Mouse (Mus musculus): ENCODE measurements around the gene Cct3. TPM values are rescaled to one million over a fixed set of nuclear protein-coding genes. Genes with fewer than 3 reads are reported as not detected.
A peak's percentile ranks its signal among the peaks of the same experiment; 100 is the strongest.
"Not testable (repeated sequence)": the region's sequence is repeated elsewhere in the genome, so short reads cannot be mapped to it uniquely, and the experiment has no call there.

Cct3 gene
- polyA plus RNA-seq, 1 experiment from 2014 or later, result 602 TPM

- ATAC-seq (ENCODE audit: insufficient read depth), result peak; percentile 25; the same call in 1 of the 2 replicates
- Histone ChIP-seq H3K4me3 (ENCODE audit: low read depth, low read length) (no peak overlapping the region), H3K36me3 (ENCODE audit: insufficient read depth) (peaks cover 40% of the 10 kb centered on the region), H3K9ac (no peak overlapping the region), H3K4me2 (peak overlapping the region; percentile 55; the same call in 1 of the 2 replicates), H3K27me3 (ENCODE audit: insufficient read depth, low read length) (peaks cover 21% of the 10 kb centered on the region), H3K9me3 (ENCODE audit: low read depth, low read length) (no peaks in the 10 kb centered on the region), H3K4me1 (ENCODE audit: insufficient read depth) (peaks cover 5% of the 10 kb centered on the region; the same call in 1 of the 2 replicates), H3K27ac (ENCODE audit: low read depth) (peak overlapping the region; percentile 73; the same call in 1 of the 2 replicates)
- 45% methylated on average over 4 of the region's 4 CpGs for WGBS
- TF ChIP-seq CTCF (IDR thresholded peaks at IDR 0.05; ENCODE audit: low read depth), result no peak
- DNase-seq, result peak; percentile 33
Measured at GRCm38 (mm10) chr3:88363700-88364099, 66.8 kb downstream of the Cct3 start.

GRCm38 (mm10) chr3:88364337-88364736 is 67.4 kb downstream of the Cct3 start, which contains the start of gene Paqr6:
Paqr6 (plus strand) TSS chr3:88364584.
- Histone ChIP-seq H3K27me3 (ENCODE audit: insufficient read depth, low read length) (peaks cover 21% of the 10 kb centered on the region), H3K4me3 (ENCODE audit: low read depth, low read length) (peak within 1 kb of the TSS; percentile 26), H3K27ac (ENCODE audit: low read depth) (peak within 1 kb of the TSS; percentile 73; the same call in 1 of the 2 replicates), H3K36me3 (ENCODE audit: insufficient read depth) (peaks cover 33% of the 10 kb centered on the region), H3K4me2 (peak within 1 kb of the TSS; percentile 55), H3K9ac (peak within 1 kb of the TSS; percentile 7), H3K9me3 (ENCODE audit: low read depth, low read length) (no peaks in the 10 kb centered on the region), H3K4me1 (ENCODE audit: insufficient read depth) (peaks cover 5% of the 10 kb centered on the region; the same call in 1 of the 2 replicates)
- 2% methylated on average over 16 of the region's 16 CpGs for WGBS
- no peak for TF ChIP-seq CTCF (IDR thresholded peaks at IDR 0.05; ENCODE audit: low read depth)
- DNase-seq (peak; percentile 91), ATAC-seq (ENCODE audit: insufficient read depth) (peak; percentile 63)

GRCm38 (mm10) chr3:88365705-88366361 is 68.9 kb downstream of the Cct3 start:
- Histone ChIP-seq H3K9me3 (ENCODE audit: low read depth, low read length) (no peaks in the 10 kb centered on the region), H3K9ac (no peak overlapping the region), H3K36me3 (ENCODE audit: insufficient read depth) (peaks cover 18% of the 10 kb centered on the region), H3K27me3 (ENCODE audit: insufficient read depth, low read length) (peaks cover 21% of the 10 kb centered on the region), H3K27ac (ENCODE audit: low read depth) (no peak overlapping the region), H3K4me1 (ENCODE audit: insufficient read depth) (peaks cover 5% of the 10 kb centered on the region; the same call in 1 of the 2 replicates), H3K4me2 (no peak overlapping the region), H3K4me3 (ENCODE audit: low read depth, low read length) (no peak overlapping the region)
- DNase-seq, result no peak
- 36% methylated on average over 34 of the region's 34 CpGs for WGBS
- no peak for ATAC-seq (ENCODE audit: insufficient read depth)
- TF ChIP-seq CTCF (IDR thresholded peaks at IDR 0.05; ENCODE audit: low read depth), result no peak

- not testable (repeated sequence) for H3K9ac ChIP-seq; H3K9me3 ChIP-seq (ENCODE audit: low read depth, low read length); H3K36me3 ChIP-seq (ENCODE audit: insufficient read depth); H3K4me3 ChIP-seq (ENCODE audit: low read depth, low read length); H3K27ac ChIP-seq (ENCODE audit: low read depth); H3K4me1 ChIP-seq (ENCODE audit: insufficient read depth)
- Histone ChIP-seq H3K27me3 (ENCODE audit: insufficient read depth, low read length) (peaks cover 21% of the 10 kb centered on the region), H3K4me2 (peak overlapping the region; percentile 50)
- ATAC-seq (ENCODE audit: insufficient read depth) (peak; percentile 78; the same call in 1 of the 2 replicates), DNase-seq (peak; percentile 32)
- WGBS, result 4% methylated on average over 16 of the region's 22 CpGs
Measured at GRCm38 (mm10) chr3:88366830-88367428, 70.0 kb downstream of the Cct3 start.

GRCm38 (mm10) chr3:88367517-88367916 is 70.6 kb downstream of the Cct3 start:
- WGBS, result 46% methylated on average over 3 of the region's 7 CpGs

GRCm38 (mm10) chr3:88368511-88368910 is 71.6 kb downstream of the Cct3 start:
- not testable (repeated sequence) for ATAC-seq (ENCODE audit: insufficient read depth); H3K36me3 ChIP-seq (ENCODE audit: insufficient read depth); H3K9ac ChIP-seq; H3K4me1 ChIP-seq (ENCODE audit: insufficient read depth); H3K9me3 ChIP-seq (ENCODE audit: low read depth, low read length); DNase-seq; H3K4me3 ChIP-seq (ENCODE audit: low read depth, low read length); H3K4me2 ChIP-seq; H3K27ac ChIP-seq (ENCODE audit: low read depth)
- 60% methylated on average over 7 of the region's 7 CpGs for WGBS
- H3K27me3 ChIP-seq (ENCODE audit: insufficient read depth, low read length), result peaks cover 21% of the 10 kb centered on the region

More at GRCm38 (mm10) chr3:88367517-88367916, 70.6 kb downstream of the Cct3 start:
- not testable (repeated sequence) for H3K27ac ChIP-seq (ENCODE audit: low read depth); H3K4me2 ChIP-seq; H3K4me3 ChIP-seq (ENCODE audit: low read depth, low read length); H3K9me3 ChIP-seq (ENCODE audit: low read depth, low read length); H3K36me3 ChIP-seq (ENCODE audit: insufficient read depth); H3K4me1 ChIP-seq (ENCODE audit: insufficient read depth); DNase-seq; ATAC-seq (ENCODE audit: insufficient read depth); H3K9ac ChIP-seq
- H3K27me3 ChIP-seq (ENCODE audit: insufficient read depth, low read length), result peaks cover 21% of the 10 kb centered on the region

Other genes starting within 250 kb of the Cct3 start
- gene Naxe, start 238.6 kb upstream of the Cct3 start, polyA plus RNA-seq (2014; fragmentation: Nextera tagmentation; extraction: Ambion mirVana), result 183 and 192 TPM in 2 replicates
- gene Ttc24, start 218.8 kb upstream of the Cct3 start, polyA plus RNA-seq (2014; fragmentation: Nextera tagmentation; extraction: Ambion mirVana), result not detected in 2 replicates
- gene Iqgap3, start 215.1 kb upstream of the Cct3 start, polyA plus RNA-seq (2014; fragmentation: Nextera tagmentation; extraction: Ambion mirVana), result 31.2 and 32.5 TPM in 2 replicates
- gene Mef2d, start 154.7 kb upstream of the Cct3 start, polyA plus RNA-seq (2014; fragmentation: Nextera tagmentation; extraction: Ambion mirVana), result 24.7 and 25.4 TPM in 2 replicates
- not detected in 2 replicates for gene Rhbg, start 42.4 kb upstream of the Cct3 start, polyA plus RNA-seq (2014; fragmentation: Nextera tagmentation; extraction: Ambion mirVana)
- gene Gm38392, start 9.9 kb upstream of the Cct3 start, polyA plus RNA-seq (2014; fragmentation: Nextera tagmentation; extraction: Ambion mirVana), result not detected in 2 replicates
- gene Tsacc, start 117 bp upstream of the Cct3 start, polyA plus RNA-seq (2014; fragmentation: Nextera tagmentation; extraction: Ambion mirVana), result 9.1 and 9.9 TPM in 2 replicates
- gene Glmp, start 27.9 kb downstream of the Cct3 start, polyA plus RNA-seq (2014; fragmentation: Nextera tagmentation; extraction: Ambion mirVana), result 124 and 129 TPM in 2 replicates
- 5.0 and 5.9 TPM in 2 replicates for gene Tmem79, start 39.0 kb downstream of the Cct3 start, polyA plus RNA-seq (2014; fragmentation: Nextera tagmentation; extraction: Ambion mirVana)
- 47.8 and 54.4 TPM in 2 replicates for gene Smg5, start 39.1 kb downstream of the Cct3 start, polyA plus RNA-seq (2014; fragmentation: Nextera tagmentation; extraction: Ambion mirVana)
- 4.5 and 4.9 TPM in 2 replicates for gene Paqr6, start 67.5 kb downstream of the Cct3 start, polyA plus RNA-seq (2014; fragmentation: Nextera tagmentation; extraction: Ambion mirVana)
- gene Bglap3, start 75.6 kb downstream of the Cct3 start, polyA plus RNA-seq (2014; fragmentation: Nextera tagmentation; extraction: Ambion mirVana), result 0.19 and 0.24 TPM in 2 replicates
- gene Bglap2, start 81.6 kb downstream of the Cct3 start, polyA plus RNA-seq (2014; fragmentation: Nextera tagmentation; extraction: Ambion mirVana), result not detected in 2 replicates
- not detected in 2 replicates for gene Bglap, start 87.3 kb downstream of the Cct3 start, polyA plus RNA-seq (2014; fragmentation: Nextera tagmentation; extraction: Ambion mirVana)
- 162 and 173 TPM in 2 replicates for gene Pmf1, start 113.2 kb downstream of the Cct3 start, polyA plus RNA-seq (2014; fragmentation: Nextera tagmentation; extraction: Ambion mirVana)
- 16.6 and 18.3 TPM in 2 replicates for gene Slc25a44, start 128.0 kb downstream of the Cct3 start, polyA plus RNA-seq (2014; fragmentation: Nextera tagmentation; extraction: Ambion mirVana)
- gene Sema4a, start 164.1 kb downstream of the Cct3 start, polyA plus RNA-seq (2014; fragmentation: Nextera tagmentation; extraction: Ambion mirVana), result 2.8 TPM in 2 replicates
- gene Lmna, start 212.8 kb downstream of the Cct3 start, polyA plus RNA-seq (2014; fragmentation: Nextera tagmentation; extraction: Ambion mirVana), result 70.0 TPM in 2 replicates
- 25.0 and 25.4 TPM in 2 replicates for gene Mex3a, start 235.3 kb downstream of the Cct3 start, polyA plus RNA-seq (2014; fragmentation: Nextera tagmentation; extraction: Ambion mirVana)

Measured in lung, embryonic 14.5 days (tissue).